Mouse (Mus musculus) ES-E14 (cell line): Measurements from ENCODE around the gene Ddc.

Source experiments
- CHD2 ChIP-seq: IDR thresholded peaks from 2 replicates; pipeline ENCODE4 v1.6.1; 2014; ENCODE audit warnings: mild to moderate bottlenecking, low read depth, low read length, inconsistent platforms
- ZC3H11A ChIP-seq: IDR thresholded peaks from 2 replicates; pipeline ENCODE4 v1.6.1; 2012; ENCODE audit warnings: low read depth, mild to moderate bottlenecking, inconsistent platforms, low read length, borderline replicate concordance
- ZNF384 ChIP-seq: IDR thresholded peaks from 2 replicates; pipeline ENCODE4 v1.6.1; 2012; ENCODE audit warnings: low read depth, low read length, inconsistent platforms

- TF ChIP-seq ZC3H11A = no peak
- no peak for TF ChIP-seq ZNF384
- TF ChIP-seq CHD2 = no peak
Measured at GRCm38 (mm10) chr11:11826475-11826874, 71.5 kb downstream of the Ddc start.
